In genomic region chr2:108157731-108158130, GRCm38 (mm10) we compare ENCODE assay signal across 10 mouse cellular contexts.
"Had no signal": no experiment of that assay in that cellular context is flagged by ENCODE, and none has a peak within 500 bp of the region (broad histone marks: within the 10 kb centered on the region; RNA-seq: fewer than 3 reads in every experiment).

No protein-coding gene starts in this region.

- DNase-seq: right cerebral cortex, postnatal 14 days; right cerebral cortex, postnatal 25 days; right cerebral cortex, postnatal 4 days; spleen, adult 18-20 months; thymus, adult 18-20 months; thymus, adult 2 months; thymus, postnatal 14 days; thymus, postnatal 25 days; thymus, postnatal 36 days; thymus, postnatal 4 days had no signal
